29 mouse cellular contexts compared by ENCODE assay signal in the genomic region with DNA sequence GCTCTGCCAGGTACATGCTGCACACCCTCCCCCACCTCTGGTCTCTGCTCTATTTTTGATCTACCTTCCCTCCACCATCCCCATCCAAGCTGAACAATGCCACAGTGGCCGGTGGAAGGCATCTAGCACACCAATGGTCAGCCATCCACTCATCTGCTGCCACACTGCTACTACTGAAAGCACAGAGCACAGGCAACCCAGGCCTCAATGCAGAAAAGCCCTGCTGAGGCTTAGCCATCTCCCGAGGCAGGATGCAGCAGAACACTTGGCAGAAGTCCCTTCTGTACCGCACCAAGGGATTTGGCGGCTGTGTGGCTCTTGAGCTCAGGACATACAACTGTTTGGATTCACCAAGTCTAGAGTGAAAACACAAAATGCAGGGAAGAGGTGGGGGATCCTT. TPM values are rescaled to one million over a fixed set of nuclear protein-coding genes. Genes with fewer than 3 reads are reported as not detected.
DNase-seq lines count a peak whose midpoint lies in the region; ATAC-seq and TF ChIP-seq lines count a peak whose summit lies in the region.
"Had no signal": no experiment of that assay in that cellular context is flagged by ENCODE, and none has a peak within 500 bp of the region (broad histone marks: within the 10 kb centered on the region; RNA-seq: fewer than 3 reads in every experiment).

No protein-coding gene starts in this region.

- H3K4me2 ChIP-seq in hindbrain, embryonic 13.5 days = no peak overlapping the region
- H3K4me2 ChIP-seq: embryonic facial prominence, embryonic 15.5 days; forebrain, embryonic 13.5 days; heart, embryonic 11.5 days; hindbrain, embryonic 14.5 days; neural tube, embryonic 13.5 days had no signal

- no peak overlapping the region for H3K4me3 ChIP-seq in hindbrain, embryonic 13.5 days
- H3K4me3 ChIP-seq in hindbrain, embryonic 10.5 days = no peak overlapping the region
- H3K4me3 ChIP-seq in thymus, adult 2 months (ENCODE audit: control insufficient read depth, insufficient read depth, low read length) = no peak overlapping the region
- no peak overlapping the region for H3K4me3 ChIP-seq in forebrain, embryonic 10.5 days
- H3K4me3 ChIP-seq: embryonic facial prominence, embryonic 10.5 days; embryonic facial prominence, embryonic 15.5 days; forebrain, embryonic 13.5 days; neural tube, embryonic 13.5 days had no signal

- peak overlapping the region; percentile 19; the same call in 1 of the 2 replicates for H3K9ac ChIP-seq in hindbrain, embryonic 13.5 days
- H3K9ac ChIP-seq: embryonic facial prominence, embryonic 15.5 days; forebrain, embryonic 13.5 days; hindbrain, embryonic 14.5 days; liver, embryonic 14.5 days; neural tube, embryonic 13.5 days had no signal

- no peaks in the 10 kb centered on the region for H3K9me3 ChIP-seq in hindbrain, embryonic 13.5 days
- H3K9me3 ChIP-seq in hindbrain, embryonic 10.5 days = no peaks in the 10 kb centered on the region
- no peaks in the 10 kb centered on the region for H3K9me3 ChIP-seq in forebrain, embryonic 10.5 days
- H3K9me3 ChIP-seq: embryonic facial prominence, embryonic 10.5 days; embryonic facial prominence, embryonic 15.5 days; forebrain, embryonic 13.5 days; neural tube, embryonic 13.5 days had no signal

- H3K4me1 ChIP-seq in hindbrain, embryonic 13.5 days (replicated peaks) = no peaks in the 10 kb centered on the region; the same call in 1 of the 2 replicates
- 0 out of 2 replicates have a peak, but pooled peaks cover 4% of the 10 kb centered on the region for H3K4me1 ChIP-seq in hindbrain, embryonic 10.5 days (replicated peaks)
- H3K4me1 ChIP-seq in thymus, adult 2 months (replicated peaks; ENCODE audit: control insufficient read depth, insufficient read depth, low read length) = no peaks in the 10 kb centered on the region
- no peaks in the 10 kb centered on the region for H3K4me1 ChIP-seq in forebrain, embryonic 10.5 days
- H3K4me1 ChIP-seq: forebrain, embryonic 13.5 days had no signal

- no peak overlapping the region for H3K27ac ChIP-seq in hindbrain, embryonic 13.5 days
- H3K27ac ChIP-seq in hindbrain, embryonic 10.5 days = no peak overlapping the region
- no peak overlapping the region for H3K27ac ChIP-seq in thymus, adult 2 months (ENCODE audit: control insufficient read depth, insufficient read depth, low read length)
- no peak overlapping the region for H3K27ac ChIP-seq in forebrain, embryonic 10.5 days
- H3K27ac ChIP-seq: embryonic facial prominence, embryonic 10.5 days; embryonic facial prominence, embryonic 15.5 days; forebrain, embryonic 13.5 days; hindbrain, embryonic 14.5 days; liver, embryonic 14.5 days; macrophage; neural tube, embryonic 13.5 days; stomach, postnatal 0 days had no signal

- ATAC-seq in hindbrain, embryonic 13.5 days (ENCODE audit: low FRiP score) = no peak
- ATAC-seq: CD4-positive, CD25-positive, alpha-beta regulatory T cell, adult 4 months; forebrain, embryonic 13.5 days; intestine, postnatal 0 days had no signal

- no peak for DNase-seq in hindbrain, embryonic 10.5 days (ENCODE audit: low spot score)
- peak; percentile 69 to 72 for DNase-seq in cerebellum, adult 18-20 months
- peak; percentile 72 for DNase-seq in cerebellum, adult 9-10 months
- peak; percentile 54 to 59 for DNase-seq in cerebellum, postnatal 36 days
- DNase-seq in thymus, adult 2 months = no peak
- no peak for DNase-seq in forebrain, embryonic 10.5 days (ENCODE audit: extremely low spot score, low spot score)
- DNase-seq: adrenal gland, postnatal 14 days; gastrocnemius, postnatal 36 days; heart, adult 18-20 months; heart, postnatal 36 days; kidney, adult 9 months; kidney, postnatal 14 days; liver; lung, adult 2 months; lung, postnatal 10 days; right cerebral cortex, postnatal 4 days; thymus, postnatal 4 days had no signal

- no peak for TF ChIP-seq CTCF in thymus, adult 2 months (IDR thresholded peaks at IDR 0.05; ENCODE audit: borderline replicate concordance, control insufficient read depth, extremely low read depth, insufficient read depth, low read length, poor library complexity)

- WGBS in hindbrain, embryonic 13.5 days = 84% methylated on average over 4 of the region's 4 CpGs
- WGBS in hindbrain, embryonic 10.5 days = 79% methylated on average over 4 of the region's 4 CpGs
- 76% methylated on average over 4 of the region's 4 CpGs for WGBS in thymus, adult 2 months
- WGBS in forebrain, embryonic 10.5 days = 76% methylated on average over 4 of the region's 4 CpGs

- TF ChIP-seq POLR2A in thymus, adult 2 months (IDR thresholded peaks at IDR 0.05; ENCODE audit: control insufficient read depth, extremely low read depth, insufficient read depth, low read length, poor library complexity) = no peak

- peaks cover 8% of the 10 kb centered on the region; the same call in 1 of the 2 replicates for H3K27me3 ChIP-seq in hindbrain, embryonic 13.5 days
- no peaks in the 10 kb centered on the region for H3K27me3 ChIP-seq in hindbrain, embryonic 10.5 days (ENCODE audit: insufficient read depth, poor library complexity, severe bottlenecking)
- H3K27me3 ChIP-seq in thymus, adult 2 months (ENCODE audit: control insufficient read depth, insufficient read depth, low read length) = no peaks in the 10 kb centered on the region
- H3K27me3 ChIP-seq in forebrain, embryonic 10.5 days (ENCODE audit: poor library complexity, severe bottlenecking) = no peaks in the 10 kb centered on the region
- H3K27me3 ChIP-seq: forebrain, embryonic 13.5 days; neural tube, embryonic 13.5 days had no signal

- no peaks in the 10 kb centered on the region for H3K36me3 ChIP-seq in hindbrain, embryonic 13.5 days
- H3K36me3 ChIP-seq in hindbrain, embryonic 10.5 days = no peaks in the 10 kb centered on the region
- no peaks in the 10 kb centered on the region for H3K36me3 ChIP-seq in thymus, adult 2 months (ENCODE audit: control insufficient read depth, insufficient read depth, low read length)
- no peaks in the 10 kb centered on the region for H3K36me3 ChIP-seq in forebrain, embryonic 10.5 days (replicated peaks)
- H3K36me3 ChIP-seq: embryonic facial prominence, embryonic 10.5 days; embryonic facial prominence, embryonic 15.5 days; neural tube, embryonic 13.5 days had no signal

RNA-seq across cellular contexts. Expression of a gene that starts 35.4 kb away (rescaled TPM):
- polyA plus RNA-seq in hindbrain, embryonic 13.5 days (2015; fragmentation: Nextera tagmentation; extraction: Ambion mirVana) = 2.9 and 3.2 TPM in 2 replicates
- polyA plus RNA-seq in hindbrain, embryonic 10.5 days (2016; fragmentation: Nextera tagmentation; extraction: Ambion mirVana) = 0.64 and 0.83 TPM in 2 replicates
- polyA plus RNA-seq in thymus, adult 2 months (2012; rRNA removed) = 0.31 and 0.39 TPM in 2 replicates
- 0.88 and 1.1 TPM in 2 replicates for polyA plus RNA-seq in forebrain, embryonic 10.5 days (2016; fragmentation: Nextera tagmentation; extraction: Ambion mirVana)
- polyA plus RNA-seq: CD4-positive, CD25-positive, alpha-beta regulatory T cell, adult 4 months; liver, embryonic 14.5 days; macrophage had no signal

Comparison
In these comparisons a context has a peak if more than half of its experiments do, and no peak if none do; other contexts are left out.
1. DNase-seq: peak in cerebellum, adult 18-20 months (2 of 2), cerebellum, adult 9-10 months (single experiment) and cerebellum, postnatal 36 days (2 of 2); none in hindbrain, embryonic 10.5 days (single experiment), thymus, adult 2 months (single experiment) and forebrain, embryonic 10.5 days (single experiment).